Mouse (Mus musculus): ENCODE measurements around the gene Paics. TPM values are rescaled to one million over a fixed set of nuclear protein-coding genes. Genes with fewer than 3 reads are reported as not detected.
"Not testable (repeated sequence)": the region's sequence is repeated elsewhere in the genome, so short reads cannot be mapped to it uniquely, and the experiment has no call there.

Gene Paics
- total RNA-seq (2021) = 100 to 1,000 TPM; 135 to 144 TPM
- long read RNA-seq, experiment 1, transcript Paics-207 (2 exons, 443 nt) = minor isoform, 6 of 223 reads
- long read RNA-seq, experiment 1, transcript Paics-203 (10 exons, 2,345 nt) = minor isoform, 7 of 223 reads
- long read RNA-seq, experiment 1, transcript Paics-201 (9 exons, 2,482 nt) = major isoform, 173 of 223 reads
- long read RNA-seq, experiment 1, transcript Paics-202 (10 exons, 1,862 nt) = minor isoform, 6 of 223 reads
- long read RNA-seq, experiment 1, partial matches to known transcripts = 10 of 223 reads
- long read RNA-seq, experiment 1, other reads (novel, unspliced or antisense) = 21 of 223 reads
- long read RNA-seq, experiment 2, transcript Paics-203 (10 exons, 2,345 nt) = minor isoform, 7 of 173 reads
- long read RNA-seq, experiment 2, transcript Paics-202 (10 exons, 1,862 nt) = minor isoform, 7 of 173 reads
- long read RNA-seq, experiment 2, transcript Paics-201 (9 exons, 2,482 nt) = major isoform, 133 of 173 reads
- long read RNA-seq, experiment 2, transcript Paics-207 (2 exons, 443 nt) = minor isoform, 5 of 173 reads
- long read RNA-seq, experiment 2, partial matches to known transcripts = 16 of 173 reads
- long read RNA-seq, experiment 2, other reads (novel, unspliced or antisense) = 5 of 173 reads

- peak; percentile 99 for DNase-seq (ENCODE audit: low spot score)
These were observed at the start of gene Paics, which contains the start of gene Ppat for GRCm38 (mm10) chr5:76951106-76952027. Gene Paics, plus strand, starts transcription at chr5:76951307. Gene Ppat, minus strand, starts transcription at chr5:76951578.

GRCm38 (mm10) chr5:76902131-76902530, 49.0 kb upstream of the Paics start:
- DNase-seq (ENCODE audit: low spot score) = no peak

- no peak for DNase-seq (ENCODE audit: low spot score)
These were observed 46.2 kb upstream of the Paics start for GRCm38 (mm10) chr5:76904713-76905404.

GRCm38 (mm10) chr5:76905405-76906154, 45.5 kb upstream of the Paics start, which contains the start of gene Aasdh:
Gene Aasdh, minus strand, starts transcription at chr5:76905514.
- peak; percentile 95 for DNase-seq (ENCODE audit: low spot score)

GRCm38 (mm10) chr5:76906155-76906499, 45.0 kb upstream of the Paics start:
- DNase-seq (ENCODE audit: low spot score) = no peak

- DNase-seq (ENCODE audit: low spot score) = no peak
These were observed 40.3 kb upstream of the Paics start for GRCm38 (mm10) chr5:76910807-76911206.

GRCm38 (mm10) chr5:76912522-76912921, 38.6 kb upstream of the Paics start:
- not testable (repeated sequence) for DNase-seq (ENCODE audit: low spot score)

- peak; percentile 26 for DNase-seq (ENCODE audit: low spot score)
These were observed 28.3 kb upstream of the Paics start for GRCm38 (mm10) chr5:76922833-76923232.

- peak; percentile 91 for DNase-seq (ENCODE audit: low spot score)
These were observed 27.7 kb upstream of the Paics start for GRCm38 (mm10) chr5:76923428-76923827.

GRCm38 (mm10) chr5:76924296-76924695, 26.8 kb upstream of the Paics start:
- DNase-seq (ENCODE audit: low spot score) = no peak

GRCm38 (mm10) chr5:76928124-76928832, 22.8 kb upstream of the Paics start:
- DNase-seq (ENCODE audit: low spot score) = peak; percentile 60

- no peak for DNase-seq (ENCODE audit: low spot score)
These were observed 21.8 kb upstream of the Paics start for GRCm38 (mm10) chr5:76929180-76929877.

- DNase-seq (ENCODE audit: low spot score) = no peak
These were observed 11.4 kb upstream of the Paics start for GRCm38 (mm10) chr5:76939717-76940116.

GRCm38 (mm10) chr5:76941975-76942374, 9.1 kb upstream of the Paics start:
- DNase-seq (ENCODE audit: low spot score) = no peak

GRCm38 (mm10) chr5:76942505-76942904, 8.6 kb upstream of the Paics start:
- no peak for DNase-seq (ENCODE audit: low spot score)

- no peak for DNase-seq (ENCODE audit: low spot score)
These were observed 6.0 kb upstream of the Paics start for GRCm38 (mm10) chr5:76944965-76945677.

- no peak for DNase-seq (ENCODE audit: low spot score)
These were observed 5.5 kb upstream of the Paics start for GRCm38 (mm10) chr5:76945678-76946033.

- no peak for DNase-seq (ENCODE audit: low spot score)
These were observed 4.0 kb upstream of the Paics start for GRCm38 (mm10) chr5:76947142-76947541.

- no peak for DNase-seq (ENCODE audit: low spot score)
These were observed 3.3 kb upstream of the Paics start for GRCm38 (mm10) chr5:76947758-76948157.
